ENCODE assay signal across 26 mouse cellular contexts in genomic region chr15:25712877-25713276, GRCm38 (mm10).
DNase-seq lines count a peak whose midpoint lies in the region; ATAC-seq and TF ChIP-seq lines count a peak whose summit lies in the region.
"Had no signal": no experiment of that assay in that cellular context is flagged by ENCODE, and none has a peak within 500 bp of the region (broad histone marks: within the 10 kb centered on the region; RNA-seq: fewer than 3 reads in every experiment).

No protein-coding gene starts in this region.

- no peak overlapping the region for H3K9ac ChIP-seq in kidney, embryonic 16.5 days (replicated peaks; ENCODE audit: low read length)
- H3K9ac ChIP-seq in limb, embryonic 12.5 days (replicated peaks) = no peak overlapping the region
- no peak overlapping the region for H3K9ac ChIP-seq in limb, embryonic 14.5 days (ENCODE audit: low read depth, low read length, severe bottlenecking)
- H3K9ac ChIP-seq: embryonic facial prominence, embryonic 13.5 days; forebrain, embryonic 15.5 days; heart, embryonic 12.5 days; heart, embryonic 15.5 days had no signal

- TF ChIP-seq CTCF in kidney, adult 2 months (conservative IDR thresholded peaks at IDR 0.05; ENCODE audit: insufficient read depth, insufficient read length, low read depth, low read length) = no peak

- H3K4me3 ChIP-seq in kidney, adult 2 months (ENCODE audit: insufficient read depth, low read depth, low read length) = no peak overlapping the region
- no peak overlapping the region for H3K4me3 ChIP-seq in kidney, embryonic 16.5 days (ENCODE audit: low read length)
- no peak overlapping the region for H3K4me3 ChIP-seq in limb, embryonic 12.5 days (replicated peaks)
- H3K4me3 ChIP-seq in limb, embryonic 10.5 days = no peak overlapping the region
- no peak overlapping the region for H3K4me3 ChIP-seq in limb, embryonic 14.5 days (replicated peaks; ENCODE audit: low read length)
- H3K4me3 ChIP-seq: embryonic facial prominence, embryonic 10.5 days; embryonic facial prominence, embryonic 13.5 days; erythroblast, embryonic 14.5 days; heart, embryonic 12.5 days; heart, embryonic 15.5 days had no signal

- 74% methylated on average over 4 of the region's 4 CpGs for WGBS in kidney, adult 2 months
- 83% methylated on average over 4 of the region's 4 CpGs for WGBS in kidney, embryonic 16.5 days
- WGBS in limb, embryonic 12.5 days = 71% methylated on average over 4 of the region's 4 CpGs
- 79% methylated on average over 4 of the region's 4 CpGs for WGBS in limb, embryonic 10.5 days
- 68% methylated on average over 4 of the region's 4 CpGs for WGBS in limb, embryonic 14.5 days

- H3K36me3 ChIP-seq in kidney, adult 2 months (ENCODE audit: control insufficient read depth, insufficient read depth, low read length) = no peaks in the 10 kb centered on the region
- peaks cover 12% of the 10 kb centered on the region; the same call in 1 of the 2 replicates for H3K36me3 ChIP-seq in kidney, embryonic 16.5 days (ENCODE audit: insufficient read depth, low read length)
- peaks cover 22% of the 10 kb centered on the region for H3K36me3 ChIP-seq in limb, embryonic 12.5 days
- peaks cover 49% of the 10 kb centered on the region for H3K36me3 ChIP-seq in limb, embryonic 10.5 days
- peaks cover 10% of the 10 kb centered on the region; the same call in 1 of the 2 replicates for H3K36me3 ChIP-seq in limb, embryonic 14.5 days (ENCODE audit: control insufficient read depth, insufficient read depth, low read length)
- H3K36me3 ChIP-seq: forebrain, embryonic 12.5 days; forebrain, embryonic 15.5 days; heart, embryonic 12.5 days; heart, embryonic 15.5 days; hindbrain, embryonic 13.5 days had no signal

- peaks cover 29% of the 10 kb centered on the region for H3K4me1 ChIP-seq in kidney, adult 2 months (ENCODE audit: control insufficient read depth, insufficient read depth, low read length)
- peaks cover 24% of the 10 kb centered on the region for H3K4me1 ChIP-seq in kidney, embryonic 16.5 days (ENCODE audit: insufficient read depth, low read length)
- peaks cover 19% of the 10 kb centered on the region for H3K4me1 ChIP-seq in limb, embryonic 12.5 days (replicated peaks)
- H3K4me1 ChIP-seq in limb, embryonic 10.5 days = peaks cover 18% of the 10 kb centered on the region
- peaks cover 17% of the 10 kb centered on the region; the same call in 1 of the 2 replicates for H3K4me1 ChIP-seq in limb, embryonic 14.5 days (ENCODE audit: control insufficient read depth, insufficient read depth, low read length)
- H3K4me1 ChIP-seq: heart, embryonic 15.5 days had no signal

- peak overlapping the region; percentile 52 for H3K27ac ChIP-seq in kidney, adult 2 months (ENCODE audit: insufficient read depth, low read depth, low read length)
- no peak overlapping the region for H3K27ac ChIP-seq in kidney, embryonic 16.5 days (ENCODE audit: low read length)
- H3K27ac ChIP-seq in limb, embryonic 12.5 days = 0 out of 2 replicates have a peak overlapping the region, but pooled peaks have one; percentile 12
- H3K27ac ChIP-seq in limb, embryonic 10.5 days = no peak overlapping the region
- no peak overlapping the region for H3K27ac ChIP-seq in limb, embryonic 14.5 days (replicated peaks; ENCODE audit: low read depth, low read length)
- H3K27ac ChIP-seq: embryonic facial prominence, embryonic 10.5 days; embryonic facial prominence, embryonic 13.5 days; forebrain, embryonic 12.5 days; forebrain, embryonic 15.5 days; heart, embryonic 15.5 days; hindbrain, embryonic 10.5 days had no signal

- H3K27me3 ChIP-seq in kidney, adult 2 months (replicated peaks; ENCODE audit: control insufficient read depth, insufficient read depth, low read length) = no peaks in the 10 kb centered on the region
- H3K27me3 ChIP-seq in kidney, embryonic 16.5 days (ENCODE audit: insufficient read depth, low read length) = no peaks in the 10 kb centered on the region
- no peaks in the 10 kb centered on the region for H3K27me3 ChIP-seq in limb, embryonic 12.5 days
- no peaks in the 10 kb centered on the region for H3K27me3 ChIP-seq in limb, embryonic 10.5 days (ENCODE audit: low read depth, poor library complexity, severe bottlenecking)
- no peaks in the 10 kb centered on the region for H3K27me3 ChIP-seq in limb, embryonic 14.5 days (ENCODE audit: control insufficient read depth, insufficient read depth, low read length)
- H3K27me3 ChIP-seq: embryonic facial prominence, embryonic 13.5 days; heart, embryonic 15.5 days had no signal

- ATAC-seq in kidney, embryonic 16.5 days (ENCODE audit: low FRiP score, low TSS enrichment) = no peak
- ATAC-seq in limb, embryonic 12.5 days (ENCODE audit: insufficient number of reproducible peaks, insufficient read depth, low FRiP score, low TSS enrichment, low read depth) = no peak
- peak; percentile 6; the same call in 1 of the 2 replicates for ATAC-seq in limb, embryonic 14.5 days (ENCODE audit: low FRiP score, low read depth)
- ATAC-seq: activated CD4-positive, CD25-positive, alpha-beta regulatory T cell, adult 4 months had no signal

- no peak overlapping the region for H3K4me2 ChIP-seq in kidney, embryonic 16.5 days (replicated peaks; ENCODE audit: low read depth, low read length)
- no peak overlapping the region for H3K4me2 ChIP-seq in limb, embryonic 12.5 days
- H3K4me2 ChIP-seq in limb, embryonic 14.5 days (replicated peaks; ENCODE audit: low read depth, low read length, severe bottlenecking) = no peak overlapping the region
- H3K4me2 ChIP-seq: embryonic facial prominence, embryonic 13.5 days; heart, embryonic 15.5 days had no signal

- H3K9me3 ChIP-seq in kidney, embryonic 16.5 days (ENCODE audit: low read length) = no peaks in the 10 kb centered on the region
- no peaks in the 10 kb centered on the region for H3K9me3 ChIP-seq in limb, embryonic 12.5 days
- H3K9me3 ChIP-seq in limb, embryonic 10.5 days (replicated peaks) = no peaks in the 10 kb centered on the region
- H3K9me3 ChIP-seq in limb, embryonic 14.5 days (ENCODE audit: control insufficient read depth, low read length) = no peaks in the 10 kb centered on the region
- H3K9me3 ChIP-seq: embryonic facial prominence, embryonic 10.5 days; embryonic facial prominence, embryonic 13.5 days; forebrain, embryonic 12.5 days; forebrain, embryonic 15.5 days; heart, embryonic 12.5 days; heart, embryonic 15.5 days; hindbrain, embryonic 10.5 days; hindbrain, embryonic 13.5 days had no signal

- TF ChIP-seq POLR2A in kidney, adult 2 months (IDR thresholded peaks at IDR 0.05; ENCODE audit: low read depth, low read length) = no peak
- TF ChIP-seq POLR2A in limb, embryonic 14.5 days (IDR thresholded peaks at IDR 0.05; ENCODE audit: borderline replicate concordance, extremely low read depth, insufficient read depth, insufficient read length) = no peak

- peak; percentile 45 for DNase-seq in cerebellum, adult 11-12 months
- no peak for DNase-seq in cerebellum, adult 11 months
- no peak for DNase-seq in kidney, adult 2 months
- DNase-seq in limb, embryonic 10.5 days (ENCODE audit: low spot score) = no peak
- DNase-seq in limb, embryonic 14.5 days (ENCODE audit: low spot score) = no peak
- no peak for DNase-seq in spleen, postnatal 10 days (ENCODE audit: low spot score in 2 of 2)
- DNase-seq: adrenal gland, adult 8-10 months; adrenal gland, postnatal 25 days; cerebellum, postnatal 25 days; embryo, embryonic 11 days; gastrocnemius, postnatal 25 days; heart, adult 18-20 months; heart, postnatal 10 days; heart, postnatal 36 days had no signal

Comparison
In these comparisons a context has a peak if more than half of its experiments do, and no peak if none do; other contexts are left out.
1. H3K27ac ChIP-seq: peak in kidney, adult 2 months (single experiment) and limb, embryonic 12.5 days (single experiment); none in kidney, embryonic 16.5 days (single experiment), limb, embryonic 10.5 days (single experiment) and limb, embryonic 14.5 days (single experiment).